8 mouse cellular contexts compared by ENCODE assay signal in the genomic region with DNA sequence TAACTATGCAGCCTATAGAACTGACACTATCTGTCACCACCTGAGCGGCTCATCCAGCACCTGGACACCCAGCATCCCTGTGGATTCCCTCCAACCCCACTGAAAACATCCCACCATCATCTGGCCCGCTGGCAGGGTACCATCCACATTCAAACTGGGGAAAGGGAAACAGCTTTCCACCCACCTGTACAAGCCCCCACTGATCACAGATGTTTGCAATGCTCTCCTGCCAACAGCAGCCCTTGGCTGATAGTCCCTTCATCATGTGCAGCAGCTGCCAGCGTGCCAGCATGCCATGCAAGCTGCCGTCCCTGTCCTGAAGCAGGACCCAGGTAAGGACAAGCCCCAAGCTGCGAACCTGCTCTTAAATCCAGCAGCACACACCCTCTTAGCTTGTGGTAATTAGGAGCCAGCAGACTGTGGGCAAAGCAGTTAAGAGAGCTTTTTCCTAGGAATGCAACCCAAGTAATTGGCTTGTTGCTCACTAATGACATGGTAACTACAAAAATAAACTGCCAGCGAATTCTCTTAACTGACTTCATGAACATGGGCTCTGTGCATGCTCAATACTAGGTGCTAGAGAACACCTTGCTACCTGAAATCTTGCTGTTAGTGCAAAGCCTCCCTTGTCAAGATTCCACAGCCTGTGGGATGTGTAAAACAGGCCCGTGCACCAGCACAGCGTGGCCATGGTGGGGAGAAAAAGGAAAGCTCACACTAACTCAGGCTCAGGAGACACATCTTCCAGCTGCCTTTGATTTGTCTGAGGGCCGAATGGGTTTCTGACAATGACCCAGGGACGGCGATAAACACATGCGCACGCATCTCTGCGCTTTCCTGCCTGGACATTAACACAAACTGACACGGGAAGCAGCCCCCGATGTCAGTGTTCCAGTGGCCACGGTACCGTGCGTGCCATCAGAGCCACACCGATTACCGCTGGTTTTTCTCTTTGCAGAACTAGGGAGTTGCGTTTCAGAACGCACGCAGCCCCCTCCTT.
DNase-seq lines count a peak whose midpoint lies in the region; ATAC-seq and TF ChIP-seq lines count a peak whose summit lies in the region.

No protein-coding gene starts in this region.

- H3K27me3 ChIP-seq in liver, embryonic 13.5 days, result peaks cover 35% of the 10 kb centered on the region
- H3K27me3 ChIP-seq in stomach, postnatal 0 days (ENCODE audit: control insufficient read depth, insufficient read depth, low read length), result no peaks in the 10 kb centered on the region

- ATAC-seq in liver, embryonic 13.5 days (ENCODE audit: low read depth), result no peak
- ATAC-seq in stomach, postnatal 0 days (ENCODE audit: low FRiP score, low TSS enrichment), result no peak

- H3K4me1 ChIP-seq in liver, embryonic 13.5 days (replicated peaks), result peaks cover 4% of the 10 kb centered on the region; the same call in 1 of the 2 replicates
- no peaks in the 10 kb centered on the region; the same call in 1 of the 2 replicates for H3K4me1 ChIP-seq in stomach, postnatal 0 days (replicated peaks; ENCODE audit: control insufficient read depth, insufficient read depth)

- TF ChIP-seq EP300 in stomach, postnatal 0 days (optimal IDR thresholded peaks at IDR 0.05), result no peak

- 31% methylated on average over 24 of the region's 24 CpGs for WGBS in liver, embryonic 13.5 days (ENCODE audit: insufficient replicate concordance)
- 52% methylated on average over 24 of the region's 24 CpGs for WGBS in stomach, postnatal 0 days

- H3K4me3 ChIP-seq in liver, embryonic 13.5 days (replicated peaks), result no peak overlapping the region
- H3K4me3 ChIP-seq in stomach, postnatal 0 days (ENCODE audit: low read depth, low read length), result no peak overlapping the region

- no peaks in the 10 kb centered on the region for H3K9me3 ChIP-seq in liver, embryonic 13.5 days (replicated peaks)
- H3K9me3 ChIP-seq in stomach, postnatal 0 days (ENCODE audit: control insufficient read depth, low read length), result no peaks in the 10 kb centered on the region

- DNase-seq in heart, adult 11 months, result peak; percentile 86
- DNase-seq in heart, adult 9 months (ENCODE audit: low spot score in 2 of 2), result no peak
- DNase-seq in testis, postnatal 10 days (ENCODE audit: low spot score), result peak; percentile 42
- no peak for DNase-seq in testis, postnatal 14 days (ENCODE audit: low spot score)
- no peak for DNase-seq in liver, embryonic 13.5 days
- no peak for DNase-seq in stomach, postnatal 0 days (ENCODE audit: low spot score)
- DNase-seq in urinary bladder, postnatal 36 days (ENCODE audit: low spot score in 2 of 2), result no peak
- no peak for DNase-seq in ovary, adult 18-20 months (ENCODE audit: low spot score)

- no peak overlapping the region for H3K9ac ChIP-seq in liver, embryonic 13.5 days
- H3K9ac ChIP-seq in stomach, postnatal 0 days (ENCODE audit: low read length), result no peak overlapping the region

- no peak overlapping the region for H3K27ac ChIP-seq in liver, embryonic 13.5 days
- no peak overlapping the region for H3K27ac ChIP-seq in stomach, postnatal 0 days (replicated peaks)

- H3K4me2 ChIP-seq in liver, embryonic 13.5 days, result peak overlapping the region; percentile 33
- H3K4me2 ChIP-seq in stomach, postnatal 0 days (replicated peaks; ENCODE audit: low read depth), result peak overlapping the region; percentile 34; the same call in 1 of the 2 replicates

- H3K36me3 ChIP-seq in liver, embryonic 13.5 days, result no peaks in the 10 kb centered on the region
- H3K36me3 ChIP-seq in stomach, postnatal 0 days (ENCODE audit: control insufficient read depth, insufficient read depth, low read length), result no peaks in the 10 kb centered on the region

- no peak for TF ChIP-seq CTCF in stomach, postnatal 0 days (IDR thresholded peaks at IDR 0.05; ENCODE audit: low read depth)

Comparison
In these comparisons a context has a peak if more than half of its experiments do, and no peak if none do; other contexts are left out.
1. DNase-seq: peak in heart, adult 11 months (single experiment) and testis, postnatal 10 days (single experiment); none in heart, adult 9 months (0 of 2), testis, postnatal 14 days (single experiment), liver, embryonic 13.5 days (single experiment), stomach, postnatal 0 days (single experiment), urinary bladder, postnatal 36 days (0 of 2) and ovary, adult 18-20 months (single experiment).